Mouse (Mus musculus): ENCODE results near the gene Ly9. TPM values are rescaled to one million over a fixed set of nuclear protein-coding genes. Genes with fewer than 3 reads are reported as not detected.

Ly9 gene
- total RNA-seq, 2 experiments from 2014 or later: 0.22 to 0.39 TPM

DNA sequence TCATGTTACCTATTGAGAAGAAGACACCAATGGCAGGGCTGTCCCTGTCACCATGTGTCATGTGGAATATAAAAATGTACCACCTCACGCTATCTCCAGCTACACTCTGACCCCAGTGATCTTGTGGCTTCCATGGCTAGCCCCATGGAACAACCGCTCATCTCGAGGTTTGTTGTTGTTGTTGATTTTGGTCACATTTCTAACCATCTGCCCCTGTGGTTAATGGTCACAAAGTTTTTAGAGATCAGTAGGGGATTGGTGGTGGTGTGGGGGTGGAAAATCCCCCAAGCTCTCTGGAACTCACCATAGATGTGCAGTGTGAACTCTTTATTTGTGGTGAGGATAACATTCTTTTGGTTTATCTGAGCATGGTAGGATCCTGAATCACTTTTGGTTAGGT, 2.5 kb downstream of the Ly9 start:
- no peak for DNase-seq (ENCODE audit: low spot score)
- intact Hi-C loops (cut with DNase I): no loop called here

DNA sequence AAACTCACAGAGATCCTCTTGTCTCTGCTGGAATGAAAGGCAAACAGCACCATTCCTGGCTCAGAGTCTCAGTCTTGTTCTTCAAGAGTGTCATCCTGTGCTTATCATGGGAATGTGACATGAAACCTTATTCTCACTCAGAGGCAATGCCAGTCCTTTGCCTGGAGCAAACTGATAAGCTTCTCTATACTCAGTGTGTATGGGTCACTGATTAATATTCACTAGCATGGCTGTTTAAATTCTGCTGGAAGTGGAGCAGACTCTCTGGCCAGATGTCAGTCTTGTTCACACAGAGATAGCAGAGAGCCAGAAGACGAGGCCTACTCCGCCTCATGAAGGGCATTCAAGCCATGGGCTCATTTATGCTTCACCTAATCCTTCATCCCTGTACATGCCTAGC, 22.6 kb downstream of the Ly9 start:
- no peak for DNase-seq (ENCODE audit: low spot score)
- intact Hi-C loops (cut with DNase I): no loop called here

DNA sequence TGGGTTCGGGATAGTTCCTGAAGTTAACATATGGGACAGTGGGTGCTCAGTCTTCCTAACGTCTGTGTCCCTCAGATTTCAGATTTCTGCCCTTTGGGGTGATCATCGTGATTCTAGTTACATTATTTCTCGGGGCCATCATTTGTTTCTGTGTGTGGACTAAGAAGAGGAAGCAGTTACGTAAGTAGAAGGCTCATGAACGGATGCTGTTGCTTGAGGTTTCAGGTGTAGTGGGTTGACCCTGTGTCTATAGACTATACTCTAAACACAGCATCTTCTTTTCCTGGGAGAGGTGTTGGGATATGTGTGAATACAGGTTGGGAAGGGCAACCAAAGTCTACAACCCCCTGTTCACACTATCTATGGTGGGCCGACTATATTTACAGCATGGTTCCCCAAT, 30.0 kb downstream of the Ly9 start:
- intact Hi-C loops (cut with DNase I): no loop called here
- no peak for DNase-seq (ENCODE audit: low spot score)

DNA sequence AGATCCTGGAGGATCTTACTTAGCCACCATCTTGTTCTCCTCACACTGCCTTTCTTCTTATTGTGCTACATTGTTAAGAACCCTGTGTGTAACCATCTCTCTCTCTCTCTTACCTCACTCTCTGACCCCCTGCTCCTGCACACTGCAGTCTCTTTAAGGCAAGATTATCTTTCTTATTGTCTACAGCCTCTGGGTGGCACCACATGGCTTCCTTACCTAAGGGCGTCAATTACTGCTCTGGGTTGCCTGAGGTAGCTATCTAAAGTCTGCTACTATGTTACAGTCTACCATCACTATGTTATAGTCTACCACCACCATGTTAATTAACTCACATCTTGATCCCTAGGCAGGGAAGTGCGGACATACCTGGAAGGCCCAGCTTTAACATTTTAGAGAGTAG, 38.8 kb downstream of the Ly9 start:
- DNase-seq (ENCODE audit: low spot score): no peak
- intact Hi-C loops (cut with DNase I): no loop called here

DNA sequence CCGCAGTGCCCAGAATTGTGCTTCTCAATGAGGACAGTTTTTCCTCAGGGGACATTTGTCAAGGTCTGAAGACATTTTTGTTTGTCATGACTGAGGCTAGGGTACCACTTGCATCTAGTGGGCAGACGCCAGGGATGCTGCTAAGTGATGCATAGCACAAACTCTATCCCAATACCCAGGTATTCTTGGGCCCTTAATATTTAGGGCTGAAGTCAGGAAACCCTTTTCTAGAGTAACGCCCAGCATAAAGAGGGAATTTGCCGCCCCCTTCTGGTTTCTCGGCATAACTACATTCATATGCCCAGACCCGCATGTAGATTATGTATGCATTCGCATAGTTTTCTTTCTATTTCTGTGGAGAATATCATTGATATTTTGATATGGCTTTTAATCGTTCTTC, 40.4 kb downstream of the Ly9 start:
- intact Hi-C loops (cut with DNase I): loop anchor here (2.0 kb wide), 2 partner anchors 62 to 206 kb away; partner anchors contain the start of gene Klhdc9
- no peak for DNase-seq (ENCODE audit: low spot score)

DNA sequence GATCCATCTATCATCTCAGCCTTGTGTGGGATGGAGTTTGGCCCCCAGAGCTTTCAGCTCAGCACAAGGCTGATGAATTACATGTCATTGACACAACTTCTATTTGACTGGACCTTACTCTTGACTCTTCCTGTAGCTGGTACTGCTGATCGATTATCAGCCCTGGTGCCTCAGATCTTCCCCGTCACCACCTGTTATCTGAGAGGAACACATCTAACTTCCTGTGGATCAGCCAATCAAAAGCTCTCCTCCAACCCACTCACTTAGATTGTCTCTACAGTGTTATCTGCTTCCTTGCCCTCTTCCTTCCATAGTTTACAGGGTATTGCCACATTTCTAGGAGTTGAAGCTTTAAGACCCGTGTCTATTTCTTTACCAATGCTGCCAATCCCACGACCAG, 41.3 kb downstream of the Ly9 start:
- intact Hi-C loops (cut with DNase I): loop anchor here (2.0 kb wide), 2 partner anchors 61 to 205 kb away; partner anchors contain the start of gene Klhdc9
- DNase-seq (ENCODE audit: low spot score): no peak

DNA sequence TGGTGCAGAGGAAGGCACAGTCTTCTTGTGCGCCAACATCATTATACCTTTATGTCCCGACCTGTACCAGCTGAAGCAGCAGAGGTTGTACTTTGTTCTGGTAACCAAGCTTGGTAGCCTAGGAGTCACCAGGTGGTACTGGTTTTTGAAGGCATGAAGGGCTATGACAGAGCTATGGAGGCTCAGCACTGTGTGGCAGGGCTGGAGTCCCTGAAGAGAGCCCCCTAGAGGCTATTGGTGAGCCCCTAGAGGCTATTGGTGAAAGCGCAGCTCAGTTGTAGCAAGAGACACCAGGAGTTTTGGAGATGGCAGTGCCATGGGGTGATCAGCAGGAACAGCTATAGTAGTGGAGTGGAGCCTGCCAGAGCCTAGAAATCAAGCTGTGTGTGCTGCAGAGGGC, 43.0 kb downstream of the Ly9 start:
- intact Hi-C loops (cut with DNase I): no loop called here
- no peak for DNase-seq (ENCODE audit: low spot score)

DNA sequence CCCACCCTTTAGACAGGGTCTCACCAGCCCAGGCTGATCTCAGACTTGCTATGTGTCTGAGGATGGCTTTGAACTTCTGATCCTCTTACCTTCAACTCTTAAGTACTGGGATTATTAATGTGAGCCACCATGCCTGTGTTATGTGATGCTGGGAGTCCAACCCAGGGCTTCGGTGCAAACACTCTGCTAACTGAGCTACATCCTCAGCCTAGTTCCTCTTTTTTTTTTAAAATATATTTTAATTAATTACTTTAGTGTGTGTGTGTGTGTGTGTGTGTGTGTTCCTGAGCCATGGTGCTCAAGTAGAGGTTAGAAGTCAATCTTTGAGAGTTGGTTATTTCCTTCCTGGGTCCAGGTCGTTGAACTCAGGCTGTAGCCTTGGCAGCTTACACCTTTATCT, 44.2 kb downstream of the Ly9 start:
- no peak for DNase-seq (ENCODE audit: low spot score)
- intact Hi-C loops (cut with DNase I): no loop called here

DNA sequence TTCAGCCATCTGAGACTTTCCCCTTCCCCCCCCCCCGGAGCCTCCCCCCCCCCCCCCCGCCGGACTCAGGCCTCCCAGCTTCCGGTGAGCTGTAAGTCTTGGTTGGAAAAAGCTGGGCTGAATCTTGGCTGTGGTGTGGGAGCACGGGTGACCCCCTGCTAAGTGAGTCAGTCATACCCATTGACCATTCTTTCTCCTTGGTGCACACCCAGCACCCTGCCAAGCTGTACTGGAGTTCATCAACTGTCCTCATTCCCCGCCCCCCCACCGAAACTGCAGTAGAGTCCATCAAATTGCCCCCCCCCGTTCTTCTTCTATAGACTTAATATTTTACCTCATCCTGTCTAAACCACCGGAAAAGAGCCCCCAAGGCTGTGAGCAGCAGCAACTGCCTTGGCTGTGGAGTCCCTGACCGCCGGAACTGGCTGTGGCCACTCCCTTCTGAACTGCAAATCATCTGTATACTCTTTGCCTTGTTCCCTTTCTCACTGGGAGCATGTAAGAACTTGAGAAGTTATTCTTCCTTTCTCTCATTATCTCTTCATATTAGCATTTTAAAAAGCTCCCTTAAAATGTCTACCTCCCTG, 45.5 kb downstream of the Ly9 start:
- no peak for DNase-seq (ENCODE audit: low spot score)
- intact Hi-C loops (cut with DNase I): no loop called here

DNA sequence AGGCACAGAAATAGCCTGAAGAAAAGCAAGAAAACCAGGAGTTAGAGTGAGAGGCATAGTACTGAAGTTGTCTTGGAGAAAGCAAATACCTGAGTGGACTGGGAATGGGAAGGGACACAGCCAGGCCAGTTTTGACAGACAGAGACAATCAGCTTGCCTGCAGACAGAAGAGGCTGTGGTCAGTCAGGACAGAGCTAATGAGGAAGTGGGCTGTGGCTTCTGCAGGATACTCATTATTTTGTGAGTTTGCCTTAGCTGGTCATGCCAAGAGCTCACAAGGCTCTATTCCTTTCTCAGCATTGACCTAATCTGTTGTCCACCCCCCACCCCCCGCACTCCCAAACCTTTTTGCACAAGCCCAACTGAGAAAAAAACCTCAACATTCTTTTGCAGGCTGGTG, 46.0 kb downstream of the Ly9 start:
- no peak for DNase-seq (ENCODE audit: low spot score)
- intact Hi-C loops (cut with DNase I): no loop called here

DNA sequence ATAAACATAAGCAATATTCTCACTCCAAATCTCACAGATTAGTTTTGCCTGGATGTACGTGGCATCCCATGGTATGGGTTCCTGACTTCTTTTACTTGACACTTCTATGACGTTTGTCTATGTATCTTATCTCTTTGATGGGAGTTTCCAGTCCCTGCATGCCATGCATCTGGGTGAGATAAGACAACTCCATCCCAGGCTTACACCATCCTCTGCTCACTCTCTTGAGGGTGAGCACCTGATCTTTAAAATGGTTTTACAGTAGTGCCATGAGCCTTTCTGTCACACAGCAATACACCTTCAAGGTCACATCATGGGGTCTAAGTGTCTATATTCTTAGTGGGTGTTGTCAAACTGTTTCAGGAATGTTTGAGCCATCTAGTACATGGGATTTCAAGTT, 46.9 kb downstream of the Ly9 start:
- no peak for DNase-seq (ENCODE audit: low spot score)

DNA sequence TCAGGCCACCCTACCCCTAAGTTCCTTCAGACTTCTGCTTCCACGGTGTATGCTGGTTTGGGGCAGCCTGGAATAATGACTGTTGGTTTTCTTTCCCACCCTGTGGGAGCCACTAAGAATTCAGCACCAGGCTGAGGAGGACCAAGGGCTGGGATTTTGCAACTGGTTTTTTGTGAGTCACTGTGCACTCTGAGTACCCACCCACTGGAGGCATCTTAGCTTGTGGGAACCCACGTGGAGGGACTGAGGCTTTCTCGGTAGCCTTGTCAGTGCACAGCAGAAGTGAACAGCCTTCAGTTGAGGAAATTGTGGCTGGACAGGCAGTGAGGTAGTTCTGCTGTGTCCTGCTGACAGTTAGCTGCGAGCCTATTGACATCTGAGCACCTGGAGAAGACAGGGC, 48.3 kb downstream of the Ly9 start, which contains the start of gene Cd244a:
Gene Cd244a (plus strand): TSS at position 296 of the 400 bp plus-strand sequence.
- DNase-seq (ENCODE audit: low spot score): no peak
- intact Hi-C loops (cut with DNase I): no loop called here

More for the DNA sequence above, 46.9 kb downstream of the Ly9 start:
- intact Hi-C loops (cut with DNase I): no loop called here

DNA sequence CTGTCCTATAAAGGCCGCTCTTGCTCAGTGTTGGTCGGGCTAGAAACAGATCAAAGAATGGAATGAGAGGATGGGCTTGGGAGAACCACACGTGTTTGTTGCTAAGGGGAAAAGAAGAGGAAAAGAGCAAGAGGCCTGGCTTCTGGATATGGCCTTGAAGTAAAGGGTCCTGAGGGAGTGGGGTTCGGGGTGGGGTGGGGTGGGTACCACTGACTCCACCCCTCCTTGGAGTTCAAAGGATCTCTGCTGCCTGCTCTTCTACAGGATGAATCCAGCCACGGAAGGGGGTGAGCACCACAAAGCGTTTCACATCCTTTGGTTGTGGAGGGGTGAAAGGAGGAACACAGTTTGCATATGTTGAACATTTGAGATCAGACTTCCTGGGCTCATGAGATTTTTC, 48.8 kb downstream of the Ly9 start:
- no peak for DNase-seq (ENCODE audit: low spot score)
- intact Hi-C loops (cut with DNase I): no loop called here

DNA sequence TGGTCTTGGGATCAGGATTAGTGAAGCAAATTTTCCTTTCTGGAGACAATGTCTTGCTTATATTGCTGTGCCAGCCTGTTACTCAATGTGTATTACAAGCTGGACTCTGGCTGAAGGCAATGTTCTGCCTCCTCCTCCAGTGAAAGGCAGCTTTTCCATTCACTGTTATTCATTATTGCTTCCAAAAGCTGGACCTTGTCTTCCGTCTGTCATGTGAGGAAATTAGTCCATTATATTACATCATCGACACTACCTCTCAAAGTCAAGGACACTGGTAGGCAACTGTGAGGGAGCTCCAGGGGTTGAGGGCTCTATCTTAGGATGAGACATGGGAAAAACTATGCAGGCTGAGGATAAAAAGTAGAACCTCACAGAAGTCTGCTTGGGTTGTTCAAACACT, 50.8 kb downstream of the Ly9 start:
- DNase-seq (ENCODE audit: low spot score): no peak
- intact Hi-C loops (cut with DNase I): no loop called here

DNA sequence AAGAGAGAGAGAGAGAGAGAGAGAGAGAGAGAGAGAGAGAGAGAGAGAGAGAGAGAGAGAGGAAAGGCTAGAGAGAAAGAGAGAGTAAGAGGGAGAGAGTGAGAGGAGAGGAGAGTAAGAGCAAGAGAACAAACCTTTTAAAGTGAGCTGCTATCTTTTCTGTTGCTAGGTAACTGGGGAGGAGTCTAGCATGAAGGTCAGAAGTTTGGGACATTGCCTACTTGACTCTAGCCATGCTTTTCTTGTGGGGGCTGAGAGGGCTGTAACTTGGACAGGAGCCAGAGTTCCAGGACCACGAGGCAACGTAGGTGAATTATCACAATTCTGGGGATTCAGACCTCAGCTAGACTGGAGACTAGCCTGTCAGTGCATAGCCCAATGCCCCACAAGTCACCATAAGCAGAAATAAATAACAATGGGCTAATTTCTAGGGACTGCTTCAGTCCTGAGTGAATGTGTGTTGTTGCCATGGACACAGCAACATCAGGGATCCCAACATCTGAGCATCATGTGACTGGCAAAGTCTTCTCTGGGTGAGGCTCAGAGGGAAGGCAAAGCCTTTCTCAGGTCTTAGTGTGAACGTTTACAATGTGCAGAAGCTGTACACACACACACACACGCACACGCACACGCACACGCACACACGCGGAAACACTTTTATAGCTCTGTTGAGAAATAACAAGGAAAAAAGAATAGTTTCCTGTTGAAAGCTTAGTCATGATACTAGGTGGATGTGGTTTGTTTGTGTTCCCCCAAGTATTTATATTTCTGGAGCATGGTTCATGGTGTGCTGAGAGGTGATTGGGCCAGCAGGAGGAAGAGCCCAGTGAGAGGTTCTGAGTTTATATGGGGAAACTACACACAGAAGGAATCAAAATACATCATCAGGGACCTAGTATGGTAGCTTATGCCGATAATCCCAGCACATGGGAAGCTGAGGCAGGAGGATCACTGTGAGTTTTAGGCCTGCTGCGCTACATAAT, 53.6 kb downstream of the Ly9 start:
- DNase-seq (ENCODE audit: low spot score): no peak
- intact Hi-C loops (cut with DNase I): no loop called here

DNA sequence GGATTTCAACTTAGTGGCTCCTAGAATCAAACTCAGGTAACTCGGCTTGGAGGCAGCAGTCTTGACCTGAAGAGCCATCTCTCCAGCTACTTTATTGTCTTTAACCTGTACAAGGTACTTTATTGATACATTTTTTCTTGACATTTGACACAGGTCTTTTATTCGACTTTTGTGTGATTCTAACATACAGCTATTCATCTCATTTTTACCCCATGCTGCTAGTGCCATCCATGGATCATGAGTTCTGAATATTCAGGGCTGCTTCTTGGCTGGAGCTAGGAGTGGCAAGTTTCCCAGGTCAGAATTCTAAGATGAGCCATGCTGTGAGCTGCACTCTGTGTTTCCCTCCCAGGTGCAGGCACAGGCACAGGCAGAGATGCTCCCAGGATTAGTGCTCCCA, 55.0 kb downstream of the Ly9 start:
- DNase-seq (ENCODE audit: low spot score): no peak
- intact Hi-C loops (cut with DNase I): no loop called here

DNA sequence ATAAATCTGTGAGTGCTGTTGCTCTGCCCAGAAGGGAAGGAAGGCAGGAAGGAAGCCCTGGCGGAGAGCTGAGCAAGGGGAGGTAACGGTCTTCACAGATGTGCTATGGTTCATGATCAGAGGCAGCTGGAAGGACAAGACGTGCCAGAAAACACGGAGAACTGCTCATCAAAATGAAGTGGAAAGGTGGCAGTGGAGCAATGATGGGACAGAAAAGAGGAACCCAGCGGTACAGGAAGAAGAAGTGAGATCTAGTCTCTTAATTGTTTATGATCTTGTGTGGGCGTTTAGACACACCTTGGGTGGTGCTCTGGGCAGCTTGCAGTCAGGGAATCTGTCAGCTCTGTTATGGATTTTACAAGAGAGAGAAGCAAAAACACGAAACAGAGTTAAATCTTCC, 55.9 kb downstream of the Ly9 start:
- DNase-seq (ENCODE audit: low spot score): no peak
- intact Hi-C loops (cut with DNase I): no loop called here

DNA sequence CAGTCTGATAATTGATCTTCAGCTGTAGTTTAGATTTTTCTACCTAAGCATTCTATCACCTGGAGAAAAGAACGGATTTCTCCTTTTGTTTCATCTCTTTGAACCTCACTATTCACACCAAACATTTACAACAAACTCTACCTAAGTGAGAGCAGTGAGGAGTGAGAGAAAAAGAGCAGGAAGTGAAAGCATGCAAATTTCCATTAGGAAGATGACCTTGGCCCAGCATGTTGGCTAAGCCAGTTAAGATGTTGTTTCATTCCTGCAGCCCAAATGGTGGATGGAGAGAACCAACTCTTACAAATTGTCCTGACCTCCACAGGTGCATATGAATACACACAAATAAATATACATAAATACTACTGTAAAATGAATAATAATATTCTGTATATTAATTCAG, 66.5 kb downstream of the Ly9 start:
- DNase-seq (ENCODE audit: low spot score): no peak
- intact Hi-C loops (cut with DNase I): no loop called here

Data from heart, postnatal 25 days (tissue).